Mouse (Mus musculus): ENCODE data around the gene Zfp941.

The Zfp941 gene

DNA sequence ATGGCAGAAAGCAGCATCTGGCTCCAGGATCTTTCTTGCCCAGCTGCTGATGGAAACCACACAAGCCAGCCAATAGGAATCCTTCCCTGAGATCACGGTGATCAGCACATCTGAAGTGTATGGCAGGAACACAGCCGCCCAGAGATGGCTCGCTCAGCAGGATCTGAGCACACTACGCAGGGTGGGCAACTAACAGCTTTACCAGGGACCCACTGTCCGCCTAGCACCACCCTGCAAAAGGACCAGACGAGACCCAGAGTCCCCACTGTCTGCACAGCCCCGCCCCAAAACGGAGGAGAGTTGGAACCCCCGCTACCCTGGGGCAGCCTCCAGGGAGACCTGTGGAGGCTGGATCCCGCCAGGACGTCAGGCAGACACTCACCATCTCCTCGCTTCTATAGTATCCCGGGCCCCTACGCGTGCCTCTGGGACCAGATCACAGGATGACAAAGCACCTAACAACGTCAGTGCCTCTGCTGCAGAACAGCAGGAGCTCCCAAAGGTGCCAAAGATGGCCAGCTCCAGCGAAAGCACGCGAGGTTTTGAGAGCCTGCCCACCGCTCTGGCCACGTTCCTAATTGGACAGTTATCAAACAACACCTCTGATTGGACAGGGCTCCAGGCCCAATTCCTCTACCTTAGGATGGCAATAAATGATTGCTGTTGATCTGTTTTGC lies at the start of gene Zfp941:
TSS of gene Zfp941 (minus strand) at position 526 of the 677 bp plus-strand sequence.
- ChIA-PET CTCF (interaction anchor here (0.6 to 2.1 kb wide), 11 partner anchors 13 to 1281 kb away, joined by 3 to 12 read pairs (median 6); partner anchors contain the start of genes Ptdss2 (in 1 of the 4) and Urah (in 1 of the 4)), POLR2A (interaction anchor here in 3 of 4 experiments (0.5 to 2.7 kb wide), 63 partner anchors 9 to 1080 kb away, joined by 3 to 16 read pairs (median 3); partner anchors contain the start of genes Gm45785 (in 3 of the 3), Urah (in 3 of the 3), Echs1 (in 2 of the 3) and Paox (in 2 of the 3))

DNA sequence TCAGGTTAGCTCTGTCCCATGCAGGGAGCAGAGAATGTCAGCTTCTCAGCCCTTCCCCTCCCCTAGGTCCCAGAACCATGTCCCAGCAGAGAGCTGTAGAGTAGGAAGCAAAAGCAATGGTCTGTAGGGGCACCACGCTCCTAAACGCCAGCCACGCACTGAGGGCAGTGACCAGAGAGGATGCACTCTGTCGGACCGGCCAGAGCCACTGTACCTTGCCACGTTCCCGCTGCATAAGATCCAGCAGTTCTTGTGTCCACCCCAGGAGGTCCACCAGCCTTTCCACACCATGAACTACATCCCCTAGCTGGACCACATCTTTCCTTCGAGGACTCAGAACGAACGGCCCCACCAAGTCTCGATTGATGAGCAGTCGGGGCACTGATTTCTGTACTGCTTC lies 42.8 kb upstream of the Zfp941 start:
- POLR2A ChIA-PET = interaction anchor here in 3 of 4 experiments (0.7 to 2.0 kb wide), 12 partner anchors 8 to 36 kb away, joined by 3 to 13 read pairs (median 4); partner anchors contain the start of genes Gm45785 (in 2 of the 3), Odf3 (in 2 of the 3), Ric8a (in 2 of the 3) and Cox8b (in 1 of the 3)
- CTCF ChIA-PET = interaction anchor here in 1 of 4 experiments (1.1 kb wide), 1 partner anchor 10 kb away, joined by 3 read pairs; no protein-coding TSS in a partner anchor

DNA sequence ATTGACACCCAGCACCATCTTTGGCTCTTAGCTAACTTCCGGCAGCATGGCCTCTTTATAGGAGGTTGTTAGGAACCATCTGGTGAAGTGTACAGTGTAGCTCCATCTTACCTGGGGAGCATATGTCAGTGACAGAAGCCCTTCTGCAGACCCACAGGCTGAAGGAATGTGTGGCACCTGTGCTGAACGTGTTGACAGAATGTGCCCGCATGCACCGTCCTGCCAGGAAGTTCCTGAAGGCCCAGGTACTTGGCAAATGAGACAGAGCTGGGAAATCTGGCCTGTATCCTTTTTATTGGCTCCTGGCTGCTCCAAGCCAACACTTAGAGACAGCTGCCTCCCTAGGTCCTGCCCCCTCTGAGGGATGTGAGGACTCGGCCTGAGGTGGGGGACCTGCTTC lies 38.8 kb upstream of the Zfp941 start:
- CTCF ChIA-PET = interaction anchor here in 1 of 4 experiments (0.6 kb wide), 1 partner anchor 289 kb away, joined by 4 read pairs; no protein-coding TSS in a partner anchor
- POLR2A ChIA-PET = interaction anchor here in 3 of 4 experiments (0.5 to 6.8 kb wide), 11 partner anchors 10 to 780 kb away, joined by 3 to 50 read pairs (median 6); partner anchors contain the start of gene Psmd13 (in 1 of the 3)

DNA sequence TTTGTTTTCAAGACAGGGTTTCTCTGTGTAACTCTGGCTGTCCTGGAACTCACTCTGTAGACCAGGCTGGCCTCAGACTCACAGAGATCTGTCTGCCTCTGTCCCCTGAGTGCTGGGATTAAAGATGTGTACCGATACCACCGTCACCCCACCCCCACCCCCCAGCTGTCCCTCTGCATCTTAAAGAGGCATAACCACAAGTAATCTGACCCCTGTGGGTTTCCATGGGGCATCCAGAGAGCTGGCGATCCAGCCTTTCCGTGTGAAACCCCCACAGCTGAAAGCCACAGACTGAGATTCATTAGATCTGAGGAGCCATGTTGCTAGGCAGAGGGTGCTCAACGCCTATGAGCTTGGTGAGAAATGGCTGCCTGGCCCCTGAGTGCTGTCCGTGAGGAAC lies 38.0 kb upstream of the Zfp941 start:
- ChIA-PET CTCF (interaction anchor here in 2 of 4 experiments (0.5 to 0.6 kb wide), 3 partner anchors 172 to 486 kb away, joined by 3 to 5 read pairs (median 3); no protein-coding TSS in a partner anchor), POLR2A (interaction anchor here in 3 of 4 experiments (0.5 to 6.8 kb wide), 11 partner anchors 11 to 779 kb away, joined by 3 to 50 read pairs (median 6); partner anchors contain the start of gene Psmd13 (in 1 of the 3))

DNA sequence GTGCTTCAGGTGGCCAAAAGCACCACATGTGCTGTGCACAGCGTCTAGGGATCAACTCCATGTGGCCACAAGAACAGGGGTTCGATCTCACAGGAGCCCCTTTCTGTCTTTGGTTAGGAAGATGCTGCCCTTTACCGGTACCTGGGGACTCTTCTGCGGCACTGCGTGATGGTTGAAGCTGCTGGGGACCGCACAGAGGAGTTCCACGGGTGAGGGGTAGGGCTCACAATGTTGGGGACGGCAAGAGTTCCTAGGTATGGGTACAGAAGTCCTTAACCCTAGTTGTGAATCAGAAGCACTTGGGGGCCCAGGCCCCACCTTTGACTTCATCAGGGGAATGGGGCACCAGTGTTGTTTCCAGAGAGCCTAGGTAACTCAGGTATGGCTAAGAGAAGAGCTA lies 36.8 kb upstream of the Zfp941 start:
- ChIA-PET POLR2A (interaction anchor here in 3 of 4 experiments (0.8 to 6.8 kb wide), 21 partner anchors 9 to 757 kb away, joined by 3 to 50 read pairs (median 6); partner anchors contain the start of genes Psmd13 (in 3 of the 3), Sirt3 (in 3 of the 3), Odf3 (in 2 of the 3) and Fuom (in 1 of the 3)), CTCF (interaction anchor here in 1 of 4 experiments (0.9 to 1.3 kb wide), 2 partner anchors 14 to 45 kb away, joined by 3 to 6 read pairs; partner anchors contain the start of gene Scgb1c1)

DNA sequence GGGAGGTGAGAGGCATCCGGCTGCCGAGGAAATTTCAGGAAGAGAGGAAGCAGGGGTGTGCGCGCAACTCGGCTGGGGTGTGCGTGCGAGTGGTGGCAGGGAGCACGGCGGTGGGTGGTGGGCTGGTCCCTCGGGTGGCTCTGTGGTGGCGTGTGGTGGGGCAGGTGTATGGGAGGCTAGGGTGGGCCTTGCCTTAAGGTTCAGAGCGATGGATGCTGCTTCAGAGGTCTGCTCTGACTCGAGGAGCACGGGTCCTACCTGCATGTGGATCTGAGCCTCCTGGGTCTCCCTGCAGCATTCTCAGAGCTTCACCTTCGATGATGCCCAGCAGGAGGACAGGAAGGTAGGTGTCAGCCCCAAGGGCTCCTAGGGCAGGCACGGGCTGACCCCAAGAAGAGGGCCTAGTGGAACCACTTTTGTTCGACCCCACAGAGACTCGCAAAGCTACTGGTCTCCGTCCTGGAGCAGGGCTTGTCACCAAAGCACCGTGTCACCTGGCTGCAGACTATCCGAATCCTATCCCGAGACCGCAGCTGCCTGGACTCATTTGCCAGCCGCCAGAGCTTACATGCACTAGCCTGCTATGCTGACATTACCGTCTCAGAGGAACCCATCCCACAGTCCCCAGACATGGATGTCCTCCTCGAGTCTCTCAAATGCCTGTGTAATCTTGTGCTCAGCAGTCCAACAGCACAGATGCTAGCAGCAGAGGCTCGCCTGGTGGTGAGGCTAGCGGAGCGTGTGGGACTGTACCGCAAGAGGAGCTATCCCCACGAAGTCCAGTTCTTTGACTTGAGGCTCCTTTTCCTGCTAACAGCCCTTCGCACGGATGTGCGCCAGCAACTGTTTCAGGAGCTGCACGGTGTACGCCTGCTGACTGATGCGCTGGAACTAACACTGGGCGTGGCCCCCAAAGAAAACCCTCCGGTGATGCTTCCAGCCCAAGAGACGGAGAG lies 35.9 kb upstream of the Zfp941 start, which contains the start of gene Bet1l:
TSS of gene Bet1l (minus strand) at position 28 of the 956 bp plus-strand sequence.
- ChIA-PET POLR2A (interaction anchor here in 3 of 4 experiments (0.6 to 6.8 kb wide), 34 partner anchors 10 to 756 kb away, joined by 3 to 50 read pairs (median 5); partner anchors contain the start of genes Psmd13 (in 3 of the 3), Sirt3 (in 3 of the 3), Odf3 (in 2 of the 3) and Fuom (in 1 of the 3)), CTCF (interaction anchor here in 3 of 4 experiments (0.6 to 1.5 kb wide), 9 partner anchors 13 to 318 kb away, joined by 3 to 6 read pairs (median 3); partner anchors contain the start of gene Scgb1c1 (in 1 of the 3))

DNA sequence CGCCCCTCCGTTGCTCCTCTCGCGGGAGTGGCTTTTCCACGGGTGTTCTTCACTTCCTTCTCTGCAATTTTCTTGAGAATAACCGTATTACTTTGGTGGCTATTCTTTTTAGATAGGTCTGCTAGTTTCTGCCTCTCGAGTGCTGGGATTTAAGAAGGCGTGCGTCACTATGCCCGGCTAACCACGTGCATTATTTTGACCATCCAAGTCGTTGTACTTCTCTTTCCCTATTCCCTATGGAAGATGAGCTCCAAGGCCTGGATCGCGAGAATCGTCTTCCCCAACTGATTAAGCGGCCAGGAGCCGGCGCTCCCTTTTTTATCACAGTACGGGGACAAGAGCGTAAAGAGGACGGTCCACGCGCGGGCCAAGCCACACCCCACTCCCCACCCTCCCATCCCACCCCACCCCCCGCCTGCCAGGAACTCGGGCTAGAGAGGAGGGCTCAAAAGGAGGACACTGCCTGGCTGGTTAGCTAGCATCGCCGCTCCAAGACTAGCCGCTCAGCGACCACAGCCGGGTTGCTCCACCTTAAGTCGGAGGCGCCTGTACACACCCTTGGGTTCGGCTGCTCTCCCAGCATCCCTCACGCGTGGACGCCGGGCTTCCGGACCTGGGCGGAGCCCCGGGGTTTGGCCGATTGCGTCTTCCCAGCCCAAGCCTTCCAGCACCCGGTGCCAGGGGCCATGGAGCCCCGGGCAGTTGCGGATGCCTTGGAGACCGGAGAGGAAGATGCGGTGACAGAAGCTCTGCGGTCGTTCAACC lies 35.0 kb upstream of the Zfp941 start, which contains the start of gene Ric8a:
TSS of gene Ric8a (plus strand) at position 173 of the 765 bp plus-strand sequence.
- POLR2A ChIA-PET = interaction anchor here in 3 of 4 experiments (0.5 to 6.8 kb wide), 62 partner anchors 8 to 755 kb away, joined by 3 to 50 read pairs (median 4); partner anchors contain the start of genes Odf3 (in 3 of the 3), Psmd13 (in 3 of the 3), Sirt3 (in 3 of the 3) and Mtg1 (in 2 of the 3)
- CTCF ChIA-PET = interaction anchor here in 3 of 4 experiments (0.6 to 2.1 kb wide), 8 partner anchors 12 to 319 kb away, joined by 3 to 9 read pairs (median 4); partner anchors contain the start of gene Scgb1c1 (in 1 of the 3)

DNA sequence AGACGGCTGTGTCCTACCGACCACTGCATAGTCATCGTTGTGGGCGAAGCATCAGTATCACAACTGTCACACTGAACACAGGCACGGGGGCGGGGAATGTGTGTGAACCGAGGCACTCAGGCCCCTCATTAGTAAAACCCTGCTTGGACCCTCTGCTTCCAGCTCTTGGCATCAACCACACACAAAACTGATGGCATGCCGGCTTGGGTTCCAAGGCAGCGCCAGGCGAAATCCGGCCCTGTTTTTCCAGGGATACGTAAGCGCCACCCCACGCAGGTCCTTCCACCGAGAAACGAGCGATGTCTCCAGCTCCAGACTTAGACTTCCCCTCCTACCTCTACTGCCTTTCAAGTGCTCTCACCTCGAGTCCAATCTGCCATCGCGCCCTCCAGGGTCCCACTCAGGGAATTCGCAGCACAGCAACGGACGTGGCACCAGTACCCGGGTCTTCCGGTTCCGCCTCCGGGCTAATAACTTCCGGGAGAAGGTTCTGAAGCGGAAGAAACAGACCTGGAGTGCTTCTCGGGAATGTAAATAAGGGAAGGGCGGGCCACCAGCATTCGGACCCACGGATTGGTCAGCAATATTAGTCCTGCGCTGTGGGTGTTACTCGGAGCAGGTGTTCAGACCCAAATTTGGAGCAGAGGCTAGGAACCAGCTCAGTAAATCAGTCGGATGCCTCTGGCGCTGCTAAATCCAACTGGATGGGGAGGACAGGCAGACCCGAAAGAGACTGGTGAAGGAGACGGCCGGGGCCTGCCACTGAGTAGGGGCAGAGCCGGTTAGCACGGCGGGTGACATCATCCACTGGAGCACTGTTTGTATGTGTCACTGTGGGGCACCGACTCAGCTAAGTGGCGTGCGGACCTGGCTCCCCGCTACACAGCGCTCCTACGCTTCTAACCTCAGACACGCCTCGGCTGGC lies 34.1 kb upstream of the Zfp941 start, which contains the start of gene Gm45785:
TSS of gene Gm45785 (minus strand) at position 472 of the 925 bp plus-strand sequence.
- CTCF ChIA-PET = interaction anchor here in 3 of 4 experiments (0.5 to 2.1 kb wide), 5 partner anchors 11 to 320 kb away, joined by 3 to 9 read pairs (median 5); partner anchors contain the start of gene Scgb1c1 (in 1 of the 3)

DNA sequence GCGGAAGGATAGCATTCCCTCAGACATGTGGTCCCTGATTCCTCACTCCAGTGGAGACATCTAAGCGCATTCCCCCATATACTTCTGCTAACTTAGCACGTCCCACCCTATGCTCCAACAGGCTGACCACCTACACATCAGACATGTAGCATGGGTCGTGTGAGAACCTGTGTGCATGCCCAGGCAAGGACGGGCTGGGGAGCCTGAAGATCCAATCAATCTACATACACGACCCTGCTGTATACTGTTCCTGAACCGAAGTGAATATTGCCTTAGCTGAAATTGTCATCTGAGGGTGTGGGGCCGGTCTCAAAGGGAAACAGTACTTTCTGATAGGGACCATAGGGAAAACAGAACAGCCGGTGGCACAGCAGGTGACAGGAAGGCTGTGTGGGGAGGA lies 33.2 kb upstream of the Zfp941 start:
- CTCF ChIA-PET = interaction anchor here in 1 of 4 experiments (0.5 to 2.1 kb wide), 4 partner anchors 9 to 540 kb away, joined by 3 to 9 read pairs (median 6); partner anchors contain the start of gene Scgb1c1
- POLR2A ChIA-PET = interaction anchor here in 3 of 4 experiments (1.0 to 5.9 kb wide), 19 partner anchors 8 to 740 kb away, joined by 3 to 33 read pairs (median 5); partner anchors contain the start of genes Odf3 (in 2 of the 3), Psmd13 (in 1 of the 3), Scgb1c1 (in 1 of the 3) and Sirt3 (in 1 of the 3)

More for the DNA sequence above, 34.1 kb upstream of the Zfp941 start, which contains the start of gene Gm45785:
- POLR2A ChIA-PET = interaction anchor here in 3 of 4 experiments (0.6 to 6.8 kb wide), 62 partner anchors 8 to 741 kb away, joined by 3 to 50 read pairs (median 4); partner anchors contain the start of genes Odf3 (in 3 of the 3), Psmd13 (in 3 of the 3), Sirt3 (in 3 of the 3) and Mtg1 (in 2 of the 3)

DNA sequence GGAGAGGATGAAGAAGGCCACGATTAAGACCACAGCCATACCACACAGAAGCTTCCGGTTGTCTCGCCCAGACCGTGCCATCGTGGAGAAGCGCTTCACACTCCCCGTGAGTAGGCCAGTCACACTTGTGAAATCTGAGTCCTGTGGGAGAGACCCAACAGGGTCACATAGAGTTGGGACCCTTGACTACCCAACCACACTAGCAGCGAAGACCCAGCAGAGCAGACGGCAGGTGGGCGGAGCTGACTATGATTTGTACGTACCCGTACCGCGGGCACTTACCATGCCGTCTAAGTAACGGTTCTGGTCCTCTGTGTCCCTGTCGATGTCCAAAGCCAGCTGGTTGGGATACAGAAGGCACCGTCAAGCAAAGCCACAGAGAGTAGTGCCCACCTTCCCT lies 32.5 kb upstream of the Zfp941 start:
- POLR2A ChIA-PET = interaction anchor here in 3 of 4 experiments (0.8 to 3.1 kb wide), 10 partner anchors 10 to 361 kb away, joined by 3 to 9 read pairs (median 4); partner anchors contain the start of genes Psmd13 (in 1 of the 3), Rassf7 (in 1 of the 3), Scgb1c1 (in 1 of the 3) and Sirt3 (in 1 of the 3)
- CTCF ChIA-PET = interaction anchor here in 2 of 4 experiments (0.5 to 1.5 kb wide), 4 partner anchors 8 to 540 kb away, joined by 3 to 6 read pairs (median 3); partner anchors contain the start of gene Scgb1c1 (in 1 of the 2)

DNA sequence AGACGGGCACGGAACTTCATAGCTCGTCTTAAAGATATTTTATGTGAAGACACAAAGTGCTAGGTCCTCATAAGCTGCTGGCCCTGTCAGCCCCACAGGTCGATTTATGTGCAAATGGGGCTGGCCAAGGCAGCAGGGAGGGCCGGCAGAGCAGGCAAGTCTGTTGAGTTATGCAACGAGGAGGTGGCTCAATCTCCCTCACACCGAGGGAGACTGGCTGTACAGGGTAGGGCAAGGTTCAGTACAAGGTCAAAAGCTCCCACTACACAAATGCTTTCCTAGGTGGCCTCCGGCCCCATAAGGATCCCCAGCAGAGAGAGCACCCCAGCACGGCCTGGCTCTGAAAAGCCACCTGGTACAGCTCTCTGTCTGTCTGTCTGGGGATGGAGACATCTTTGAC lies 31.4 kb upstream of the Zfp941 start:
- ChIA-PET CTCF (interaction anchor here in 2 of 4 experiments (0.5 to 1.5 kb wide), 3 partner anchors 8 to 323 kb away, joined by 3 to 6 read pairs (median 4); partner anchors contain the start of gene Scgb1c1 (in 1 of the 2)), POLR2A (interaction anchor here in 3 of 4 experiments (0.5 to 3.1 kb wide), 13 partner anchors 8 to 539 kb away, joined by 3 to 15 read pairs (median 4); partner anchors contain the start of genes Psmd13 (in 1 of the 3), Rassf7 (in 1 of the 3), Scgb1c1 (in 1 of the 3) and Sirt3 (in 1 of the 3))

DNA sequence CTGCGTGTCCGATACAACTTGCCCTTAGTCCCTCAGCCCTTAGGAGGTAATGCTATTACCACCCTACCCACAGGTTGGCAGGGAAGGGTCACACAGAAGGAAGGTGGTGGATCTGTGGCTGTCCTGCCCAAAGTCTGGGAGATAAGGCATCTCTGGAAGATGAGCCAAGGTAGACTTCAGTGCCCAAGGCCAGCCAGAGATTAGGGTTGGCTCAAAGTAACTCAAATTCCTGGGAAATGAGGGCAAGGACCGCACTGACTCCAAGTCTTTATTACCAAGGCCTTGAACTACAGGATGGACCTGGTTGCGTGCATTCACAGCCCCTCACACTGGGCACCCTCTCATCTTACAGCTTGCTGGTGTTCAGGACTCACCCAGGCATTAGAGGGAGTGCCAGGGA lies 29.9 kb upstream of the Zfp941 start:
- ChIA-PET POLR2A (interaction anchor here (0.6 to 3.1 kb wide), 10 partner anchors 10 to 639 kb away, joined by 3 to 15 read pairs (median 4); no protein-coding TSS in a partner anchor), CTCF (interaction anchor here in 1 of 4 experiments (0.6 kb wide), 1 partner anchor 11 kb away, joined by 5 read pairs; no protein-coding TSS in a partner anchor)

DNA sequence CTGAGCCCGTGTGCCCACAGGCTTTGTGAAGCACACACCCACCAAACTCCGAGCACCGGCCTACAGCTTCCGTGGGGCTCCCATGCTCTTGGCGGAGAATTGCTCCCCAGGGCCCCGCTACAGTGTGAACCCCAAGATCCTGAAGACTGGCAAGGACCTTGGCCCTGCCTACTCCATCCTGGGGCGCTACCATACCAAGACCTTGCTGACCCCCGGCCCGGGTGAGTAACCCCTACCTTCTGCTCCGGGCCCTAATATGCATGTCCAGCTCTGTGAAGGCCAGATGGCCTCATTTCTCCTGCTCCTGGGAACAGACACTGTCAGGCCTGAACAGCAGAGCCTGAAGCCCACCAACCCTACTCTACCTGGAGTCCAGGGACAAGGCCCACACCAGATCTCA lies 26.6 kb upstream of the Zfp941 start:
- CTCF ChIA-PET = interaction anchor here in 3 of 4 experiments (0.6 to 6.3 kb wide), 4 partner anchors 54 to 297 kb away, joined by 3 to 50 read pairs (median 4); no protein-coding TSS in a partner anchor
- POLR2A ChIA-PET = interaction anchor here in 3 of 4 experiments (1.0 to 2.6 kb wide), 6 partner anchors 8 to 212 kb away, joined by 3 to 15 read pairs (median 5); partner anchors contain the start of genes Gm45785 (in 2 of the 3), Ric8a (in 2 of the 3), B4galnt4 (in 1 of the 3) and Bet1l (in 1 of the 3)
